Mouse (Mus musculus) central nervous system, embryonic 14 days (tissue): ENCODE data around the gene Gemin2. TPM values are rescaled to one million over a fixed set of nuclear protein-coding genes. Genes with fewer than 3 reads are reported as not detected.

Experiments used
- polyA plus RNA-seq: library from polyadenylated mRNA; depleted of rRNA; stranded (reverse); fragments of >200 nt; gene quantifications from 2 replicates; pipeline ENCODE4 v1.2.3, GENCODE M21; 2012; rRNA removed

The Gemin2 gene
- 12.5 and 13.0 TPM in 2 replicates for polyA plus RNA-seq

GRCm38 (mm10) chr12:59013234-59013633 lies at the start of gene Gemin2:
Gene Gemin2 (plus strand): TSS chr12:59013393.

GRCm38 (mm10) chr12:59011844-59012709 lies 1.1 kb upstream of the Gemin2 start, which contains the start of gene Sec23a:
Gene Sec23a (minus strand): TSS chr12:59012017.

GRCm38 (mm10) chr12:59060993-59061595 lies 47.9 kb downstream of the Gemin2 start, which contains the start of gene Trappc6b:
Gene Trappc6b (minus strand): TSS chr12:59061472.

GRCm38 (mm10) chr12:59066448-59067077 lies 53.4 kb downstream of the Gemin2 start, which contains the start of gene Pnn:
Gene Pnn (plus strand): TSS chr12:59066884.

Other genes with a start within 250 kb of the Gemin2 start
- 60.0 and 60.8 TPM in 2 replicates for gene Sec23a, start 1.4 kb upstream of the Gemin2 start, polyA plus RNA-seq
- 143 TPM in 2 replicates for gene Trappc6b, start 48.1 kb downstream of the Gemin2 start, polyA plus RNA-seq
- gene Pnn, start 53.5 kb downstream of the Gemin2 start, polyA plus RNA-seq, result 128 TPM in 2 replicates
- gene Mia2, start 82.4 kb downstream of the Gemin2 start, polyA plus RNA-seq, result 42.0 and 43.4 TPM in 2 replicates
- gene Fbxo33, start 206.3 kb downstream of the Gemin2 start, polyA plus RNA-seq, result 14.0 and 14.8 TPM in 2 replicates